Mouse (Mus musculus) right cerebral cortex, postnatal 25 days (tissue): ENCODE data around the gene Map4k4.

ENCODE experiments used
- DNase-seq: peaks from one replicate; pipeline ENCODE4 v3.0.0; 2022

Map4k4 gene

DNA sequence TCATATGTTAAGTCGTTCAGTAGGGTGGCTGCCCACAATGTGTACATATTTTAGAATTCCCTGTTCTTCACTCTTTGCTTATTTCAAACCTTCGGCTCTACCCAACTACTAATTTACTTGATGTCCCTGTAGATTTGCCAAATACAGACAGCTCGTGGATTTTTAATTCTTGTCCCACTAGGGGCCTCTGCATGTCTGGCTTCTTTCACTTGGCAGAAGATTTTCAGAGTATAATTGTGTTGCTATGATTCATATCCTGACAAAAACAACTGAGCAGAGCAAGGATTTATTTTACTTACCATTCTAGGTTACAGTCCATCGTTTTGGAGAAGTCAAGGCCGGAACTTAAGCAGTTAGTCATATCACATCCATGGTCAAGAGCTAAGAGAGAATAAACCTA, 152.4 kb downstream of the Map4k4 start:
- DNase-seq: no peak

GRCm38 (mm10) chr1:40055051-40055450, 154.3 kb downstream of the Map4k4 start:
- no peak for DNase-seq

GRCm38 (mm10) chr1:40055963-40056362, 155.2 kb downstream of the Map4k4 start:
- no peak for DNase-seq

GRCm38 (mm10) chr1:40057351-40057750, 156.6 kb downstream of the Map4k4 start:
- DNase-seq: no peak

- no peak for DNase-seq
Observed at GRCm38 (mm10) chr1:40058013-40058412, 157.3 kb downstream of the Map4k4 start.

GRCm38 (mm10) chr1:40059122-40059774, 158.5 kb downstream of the Map4k4 start:
- DNase-seq: no peak

GRCm38 (mm10) chr1:40061359-40061758, 160.6 kb downstream of the Map4k4 start:
- no peak for DNase-seq

DNA sequence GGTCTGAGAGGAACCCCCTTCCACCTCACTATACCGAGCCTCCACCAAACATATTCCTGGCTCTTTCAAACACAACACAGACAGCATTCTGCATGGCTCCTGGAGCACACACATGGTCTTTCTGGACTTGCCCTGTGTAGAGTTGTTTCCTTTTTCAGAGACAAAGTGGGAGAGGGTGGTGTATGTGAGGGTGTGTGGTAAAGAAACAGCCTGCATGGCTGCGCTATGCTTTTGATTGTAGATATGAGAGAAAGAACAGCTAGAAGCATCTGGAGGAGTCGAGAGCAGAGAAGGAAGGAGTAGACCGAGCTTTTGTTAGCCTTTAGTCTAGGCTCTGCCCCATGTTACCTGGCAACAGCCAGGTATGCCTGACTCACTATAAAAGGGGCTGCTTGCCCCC, 162.7 kb downstream of the Map4k4 start:
- no peak for DNase-seq

GRCm38 (mm10) chr1:40064508-40064907, 163.8 kb downstream of the Map4k4 start:
- no peak for DNase-seq

DNA sequence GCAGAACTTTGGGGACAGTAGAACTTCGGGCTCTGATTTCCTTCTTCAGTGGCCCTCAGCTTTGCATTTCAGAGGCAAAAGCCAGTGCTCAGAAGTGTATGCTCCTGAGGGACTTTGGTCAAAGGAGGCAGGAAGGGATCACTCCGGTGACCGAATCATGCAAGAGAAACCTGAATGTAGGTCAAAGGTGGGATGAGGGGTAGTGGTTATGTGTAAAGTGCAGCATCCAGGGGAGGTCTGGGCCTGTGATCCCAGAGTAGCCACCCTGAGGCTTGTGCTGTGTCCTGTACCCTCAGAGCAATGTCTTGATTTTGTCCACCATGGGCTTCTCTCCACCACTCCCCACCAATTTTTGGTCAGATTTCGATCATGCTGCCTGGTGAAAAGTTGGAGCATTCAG, 171.8 kb downstream of the Map4k4 start:
- no peak for DNase-seq

DNA sequence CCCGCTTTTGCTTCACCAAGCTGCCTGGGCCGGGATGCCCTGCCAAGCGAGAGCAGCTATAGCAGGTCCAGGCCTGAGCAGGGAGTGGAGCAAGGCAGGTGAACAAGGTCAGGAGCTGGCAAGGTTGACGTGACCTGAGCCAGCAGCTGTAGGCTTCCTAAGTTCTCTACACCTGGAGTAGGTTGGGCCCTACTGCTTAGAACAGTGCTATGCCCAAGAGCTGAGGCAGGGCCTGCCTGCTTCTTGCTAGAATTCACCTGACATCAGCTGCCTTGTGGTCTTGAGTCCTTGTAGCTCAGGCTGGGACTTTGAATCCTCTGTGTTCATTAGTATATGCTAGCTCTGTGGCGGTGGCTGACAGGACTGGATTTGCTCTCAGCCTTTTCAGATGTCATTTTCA, 173.1 kb downstream of the Map4k4 start, which contains the start of gene Il1r2:
Il1r2 (plus strand) TSS at position 301 of the 400 bp plus-strand sequence.
- DNase-seq: no peak
